Mouse (Mus musculus) heart, adult 18-20 months (tissue): ENCODE measurements around the gene Wdr64. TPM values are rescaled to one million over a fixed set of nuclear protein-coding genes. Genes with fewer than 3 reads are reported as not detected.

ENCODE experiments used
- DNase-seq, 2 experiments: peaks; one replicate each; pipeline ENCODE4 v3.0.0; 2021 to 2022; ENCODE audit warnings: mixed read lengths in 1 of 2
- total RNA-seq, 2 experiments: library from RNA; stranded (reverse); gene quantifications; 2 replicates each; pipeline ENCODE4 v1.2.3; 2021

Gene Wdr64
- total RNA-seq, 2 experiments from 2014 or later = not detected

- DNase-seq = peak; percentile 2 to 3
Measured at GRCm38 (mm10) chr1:175725771-175726170, 27.4 kb downstream of the Wdr64 start.

- no peak for DNase-seq
Measured at GRCm38 (mm10) chr1:175754576-175755364, 56.4 kb downstream of the Wdr64 start.

GRCm38 (mm10) chr1:175794668-175795067, 96.3 kb downstream of the Wdr64 start:
- DNase-seq = peak; percentile 5 to 27

- no peak for DNase-seq
Measured at GRCm38 (mm10) chr1:175808356-175808755, 110.0 kb downstream of the Wdr64 start.

- DNase-seq = no peak
Measured at GRCm38 (mm10) chr1:175811625-175812024, 113.2 kb downstream of the Wdr64 start.

GRCm38 (mm10) chr1:175823815-175824438, 125.5 kb downstream of the Wdr64 start:
- DNase-seq = no peak

- DNase-seq = no peak
Measured at GRCm38 (mm10) chr1:175828539-175828938, 130.1 kb downstream of the Wdr64 start.

GRCm38 (mm10) chr1:175829220-175829619, 130.8 kb downstream of the Wdr64 start:
- DNase-seq = no peak

GRCm38 (mm10) chr1:175855515-175855914, 157.1 kb downstream of the Wdr64 start:
- no peak for DNase-seq

Other genes with a start within 250 kb of the Wdr64 start
- gene Rgs7, start 206.1 kb upstream of the Wdr64 start, total RNA-seq = 1 to 10 TPM; 1.2 to 3.8 TPM
- under 1 TPM; 0.51 to 0.62 TPM for gene Kmo, start 78.2 kb upstream of the Wdr64 start, total RNA-seq
- 100 to 1,000 TPM; 574 to 599 TPM for gene Fh1, start 73.0 kb upstream of the Wdr64 start, total RNA-seq
- 1 to 10 TPM; 4.2 TPM for gene Opn3, start 5.8 kb upstream of the Wdr64 start, total RNA-seq
- gene Chml, start 5.7 kb upstream of the Wdr64 start, total RNA-seq = 10 to 100 TPM in 1 of 2 experiments, 1 to 10 TPM in 1; 7.2 to 12.5 TPM
- under 1 TPM; 0.42 to 0.46 TPM for gene Exo1, start 182.0 kb downstream of the Wdr64 start, total RNA-seq
- gene Gm38100, start 221.7 kb downstream of the Wdr64 start, total RNA-seq = not detected